Mouse (Mus musculus): ENCODE measurements around the gene Tmem151a. TPM values are rescaled to one million over a fixed set of nuclear protein-coding genes. Genes with fewer than 3 reads are reported as not detected.

The Tmem151a gene
- polyA plus RNA-seq, 1 experiment from 2014 or later = 4.4 TPM

DNA sequence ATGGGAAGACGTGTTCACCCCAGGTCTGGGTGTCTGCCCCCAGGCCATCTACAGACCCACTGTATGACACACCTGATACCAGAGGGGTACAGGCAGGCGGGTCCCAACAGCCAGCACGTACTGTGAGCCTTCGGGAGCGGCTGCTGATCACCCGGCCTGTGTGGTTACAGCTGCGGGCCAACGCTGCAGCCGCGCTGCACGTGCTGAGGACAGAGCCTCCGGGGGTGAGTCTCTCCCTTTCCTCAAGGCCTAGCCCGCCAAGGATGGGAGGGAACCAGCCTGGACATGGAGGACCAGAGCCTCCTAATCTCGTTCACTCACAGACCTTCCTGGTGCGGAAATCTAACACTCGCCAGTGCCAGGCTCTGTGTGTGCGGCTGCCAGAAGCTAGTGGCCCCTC lies 34.3 kb downstream of the Tmem151a start:
- TF ChIP-seq CTCF (IDR thresholded peaks at IDR 0.05; ENCODE audit: low read depth) = no peak
- H3K27ac ChIP-seq (ENCODE audit: low read depth) = peak overlapping the region; percentile 46; the same call in 1 of the 2 replicates
- peak overlapping the region; percentile 56 for H3K4me2 ChIP-seq
- peak overlapping the region; percentile 48; the same call in 1 of the 2 replicates for H3K9ac ChIP-seq
- no peaks in the 10 kb centered on the region for H3K4me1 ChIP-seq (ENCODE audit: insufficient read depth)
- ATAC-seq (ENCODE audit: insufficient read depth) (peak; percentile 44; the same call in 1 of the 2 replicates), DNase-seq (peak; percentile 44)
- no peaks in the 10 kb centered on the region for H3K9me3 ChIP-seq (ENCODE audit: low read depth, low read length)
- peaks cover 19% of the 10 kb centered on the region for H3K27me3 ChIP-seq (ENCODE audit: insufficient read depth, low read length)
- peak overlapping the region; percentile 31 for H3K4me3 ChIP-seq (ENCODE audit: low read depth, low read length)
- WGBS = 6% methylated on average over 17 of the region's 17 CpGs
- peaks cover 35% of the 10 kb centered on the region for H3K36me3 ChIP-seq (ENCODE audit: insufficient read depth)

- Histone ChIP-seq H3K9ac (peak within 1 kb of the TSS; percentile 48; the same call in 1 of the 2 replicates), H3K4me3 (ENCODE audit: low read depth, low read length) (peak within 1 kb of the TSS; percentile 31), H3K9me3 (ENCODE audit: low read depth, low read length) (no peaks in the 10 kb centered on the region), H3K4me2 (peak within 1 kb of the TSS; percentile 56), H3K27ac (ENCODE audit: low read depth) (peak within 1 kb of the TSS; percentile 46; the same call in 1 of the 2 replicates), H3K4me1 (ENCODE audit: insufficient read depth) (no peaks in the 10 kb centered on the region), H3K27me3 (ENCODE audit: insufficient read depth, low read length) (peaks cover 19% of the 10 kb centered on the region), H3K36me3 (ENCODE audit: insufficient read depth) (peaks cover 41% of the 10 kb centered on the region)
- TF ChIP-seq CTCF (IDR thresholded peaks at IDR 0.05; ENCODE audit: low read depth) = peak; percentile 54
- peak; percentile 77 for DNase-seq
- peak; percentile 69 for ATAC-seq (ENCODE audit: insufficient read depth)
- WGBS = 16% methylated on average over 14 of the region's 14 CpGs
These were observed 35.1 kb downstream of the Tmem151a start, which contains the start of gene Rin1 for GRCm38 (mm10) chr19:5050047-5050905. Gene Rin1 (plus strand): TSS chr19:5050481.

- no peak overlapping the region for H3K4me2 ChIP-seq
- H3K9ac ChIP-seq = no peak overlapping the region
- no peak overlapping the region for H3K27ac ChIP-seq (ENCODE audit: low read depth)
- no peak for TF ChIP-seq CTCF (IDR thresholded peaks at IDR 0.05; ENCODE audit: low read depth)
- peaks cover 19% of the 10 kb centered on the region for H3K27me3 ChIP-seq (ENCODE audit: insufficient read depth, low read length)
- ATAC-seq (ENCODE audit: insufficient read depth) (no peak), DNase-seq (no peak)
- H3K4me3 ChIP-seq (ENCODE audit: low read depth, low read length) = no peak overlapping the region
- WGBS = 79% methylated on average over 6 of the region's 6 CpGs
- H3K4me1 ChIP-seq (ENCODE audit: insufficient read depth) = no peaks in the 10 kb centered on the region
- H3K9me3 ChIP-seq (ENCODE audit: low read depth, low read length) = no peaks in the 10 kb centered on the region
- peaks cover 41% of the 10 kb centered on the region for H3K36me3 ChIP-seq (ENCODE audit: insufficient read depth)
These were observed 36.0 kb downstream of the Tmem151a start for GRCm38 (mm10) chr19:5049325-5049724.

- ATAC-seq (ENCODE audit: insufficient read depth) (no peak), DNase-seq (no peak)
- Histone ChIP-seq H3K9ac (no peak overlapping the region), H3K36me3 (ENCODE audit: insufficient read depth) (peaks cover 43% of the 10 kb centered on the region), H3K27ac (ENCODE audit: low read depth) (no peak overlapping the region), H3K9me3 (ENCODE audit: low read depth, low read length) (no peaks in the 10 kb centered on the region), H3K27me3 (ENCODE audit: insufficient read depth, low read length) (peaks cover 19% of the 10 kb centered on the region), H3K4me1 (ENCODE audit: insufficient read depth) (no peaks in the 10 kb centered on the region), H3K4me2 (no peak overlapping the region), H3K4me3 (ENCODE audit: low read depth, low read length) (no peak overlapping the region)
- no peak for TF ChIP-seq CTCF (IDR thresholded peaks at IDR 0.05; ENCODE audit: low read depth)
- WGBS = 78% methylated on average over 14 of the region's 14 CpGs
These were observed 36.9 kb downstream of the Tmem151a start for GRCm38 (mm10) chr19:5048138-5049056.

DNA sequence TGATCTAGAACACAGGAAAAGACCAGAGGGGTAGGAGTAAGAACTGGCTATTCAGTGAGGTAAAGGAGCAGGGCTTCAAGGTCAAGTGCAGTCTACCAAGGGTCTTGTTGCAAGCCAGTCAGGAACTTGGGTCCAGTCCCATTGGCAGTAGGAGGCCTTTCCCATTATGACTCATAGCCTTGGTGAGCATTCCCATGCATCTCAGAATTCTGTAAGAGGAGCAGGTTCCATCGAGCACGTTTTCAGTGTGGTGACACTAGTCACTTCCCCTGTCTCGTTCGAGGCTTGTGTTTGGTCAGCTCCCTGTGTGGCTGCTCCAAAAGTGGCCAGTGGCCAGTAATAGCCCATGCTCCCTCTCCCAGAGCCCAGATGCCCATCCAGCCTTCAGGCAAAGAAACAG lies 39.8 kb downstream of the Tmem151a start:
- H3K27ac ChIP-seq (ENCODE audit: low read depth) = no peak overlapping the region
- peaks cover 44% of the 10 kb centered on the region for H3K36me3 ChIP-seq (ENCODE audit: insufficient read depth)
- H3K9ac ChIP-seq = no peak overlapping the region
- H3K4me1 ChIP-seq (ENCODE audit: insufficient read depth) = peaks cover 6% of the 10 kb centered on the region; the same call in 1 of the 2 replicates
- no peak for DNase-seq
- 86% methylated on average over 4 of the region's 4 CpGs for WGBS
- H3K9me3 ChIP-seq (ENCODE audit: low read depth, low read length) = no peaks in the 10 kb centered on the region
- no peak for ATAC-seq (ENCODE audit: insufficient read depth)
- H3K4me2 ChIP-seq = no peak overlapping the region
- H3K27me3 ChIP-seq (ENCODE audit: insufficient read depth, low read length) = no peaks in the 10 kb centered on the region
- H3K4me3 ChIP-seq (ENCODE audit: low read depth, low read length) = no peak overlapping the region
- TF ChIP-seq CTCF (IDR thresholded peaks at IDR 0.05; ENCODE audit: low read depth) = no peak

DNA sequence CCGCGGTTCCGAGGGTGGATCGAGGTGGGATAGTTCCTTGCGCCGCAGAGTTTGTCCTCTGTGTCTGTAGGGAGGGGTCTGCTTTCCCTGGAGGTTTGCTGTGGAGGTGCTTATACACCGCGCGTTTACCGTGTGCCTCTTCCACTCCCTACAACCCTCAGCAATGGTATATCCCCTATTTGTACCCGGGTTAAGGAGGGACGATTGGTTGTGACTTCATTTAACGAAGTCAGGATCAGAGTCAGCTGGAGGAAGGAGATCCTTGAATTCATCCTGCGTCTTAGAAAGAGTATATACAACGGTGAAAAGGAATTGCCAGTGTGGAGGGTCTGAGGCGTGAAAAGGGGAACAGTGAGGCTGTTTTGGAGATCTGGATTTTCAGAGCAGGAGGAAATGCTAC lies 43.7 kb downstream of the Tmem151a start:
- peak overlapping the region; percentile 85 for H3K4me3 ChIP-seq (ENCODE audit: low read depth, low read length)
- peaks cover 14% of the 10 kb centered on the region for H3K4me1 ChIP-seq (ENCODE audit: insufficient read depth)
- no peak for TF ChIP-seq CTCF (IDR thresholded peaks at IDR 0.05; ENCODE audit: low read depth)
- H3K36me3 ChIP-seq (ENCODE audit: insufficient read depth) = peaks cover 18% of the 10 kb centered on the region; the same call in 1 of the 2 replicates
- peak overlapping the region; percentile 78 for H3K9ac ChIP-seq
- 0 out of 2 replicates have a peak, but pooled peaks have one; percentile 4 for ATAC-seq (ENCODE audit: insufficient read depth)
- H3K9me3 ChIP-seq (ENCODE audit: low read depth, low read length) = no peaks in the 10 kb centered on the region
- peak overlapping the region; percentile 65 for H3K27ac ChIP-seq (ENCODE audit: low read depth)
- H3K27me3 ChIP-seq (ENCODE audit: insufficient read depth, low read length) = no peaks in the 10 kb centered on the region
- H3K4me2 ChIP-seq = peak overlapping the region; percentile 96
- no peak for DNase-seq
- 1% methylated on average over 16 of the region's 16 CpGs for WGBS
